Mouse (Mus musculus) hindlimb bud, embryonic 11.5 days (tissue): Measurements from ENCODE around the gene Coro6.

Experiments used
- DNase-seq: peaks from one replicate; pipeline ENCODE4 v3.0.0-alpha.2; 2012; ENCODE audit warnings: low read depth, low spot score; ENCODE audit errors: extremely low spot score

Coro6 gene

GRCm38 (mm10) chr11:77463786-77464185 lies 1.6 kb downstream of the Coro6 start:
- no peak for DNase-seq

GRCm38 (mm10) chr11:77464684-77465083 lies 2.5 kb downstream of the Coro6 start:
- no peak for DNase-seq

GRCm38 (mm10) chr11:77465111-77465510 lies 2.9 kb downstream of the Coro6 start:
- DNase-seq = no peak

GRCm38 (mm10) chr11:77466544-77466943 lies 4.3 kb downstream of the Coro6 start:
- DNase-seq = no peak

- no peak for DNase-seq
Measured at GRCm38 (mm10) chr11:77467157-77467556, 4.9 kb downstream of the Coro6 start.

GRCm38 (mm10) chr11:77467784-77468183 lies 5.6 kb downstream of the Coro6 start:
- DNase-seq = no peak

- no peak for DNase-seq
Measured at GRCm38 (mm10) chr11:77468397-77468796, 6.2 kb downstream of the Coro6 start.

- no peak for DNase-seq
Measured at GRCm38 (mm10) chr11:77471407-77471806, 9.2 kb downstream of the Coro6 start.

- no peak for DNase-seq
Measured at GRCm38 (mm10) chr11:77472775-77473174, 10.6 kb downstream of the Coro6 start.

- DNase-seq = no peak
Measured at GRCm38 (mm10) chr11:77476216-77476615, 14.0 kb downstream of the Coro6 start.

- DNase-seq = no peak
Measured at GRCm38 (mm10) chr11:77476895-77477294, 14.7 kb downstream of the Coro6 start.

GRCm38 (mm10) chr11:77483043-77483442 lies 20.8 kb downstream of the Coro6 start:
- DNase-seq = no peak

GRCm38 (mm10) chr11:77483510-77484255 lies 21.5 kb downstream of the Coro6 start:
- DNase-seq = no peak

- no peak for DNase-seq
Measured at GRCm38 (mm10) chr11:77485229-77485628, 23.0 kb downstream of the Coro6 start.

GRCm38 (mm10) chr11:77486798-77487197 lies 24.6 kb downstream of the Coro6 start:
- no peak for DNase-seq

GRCm38 (mm10) chr11:77488771-77489581 lies 26.8 kb downstream of the Coro6 start:
- no peak for DNase-seq

GRCm38 (mm10) chr11:77489591-77490235 lies 27.5 kb downstream of the Coro6 start, which contains the start of gene Ankrd13b:
Gene Ankrd13b, minus strand, starts transcription at chr11:77489678.
- DNase-seq = no peak

GRCm38 (mm10) chr11:77490451-77490850 lies 28.2 kb downstream of the Coro6 start:
- DNase-seq = no peak

- DNase-seq = peak; percentile 97
Measured at GRCm38 (mm10) chr11:77491123-77491501, 28.9 kb downstream of the Coro6 start.

- DNase-seq = no peak
Measured at GRCm38 (mm10) chr11:77491502-77492291, 29.5 kb downstream of the Coro6 start.
